Mouse (Mus musculus): Measurements from ENCODE around the gene Klhdc3.

GRCm38 (mm10) chr17:46648436-46648835, 32.3 kb downstream of the Klhdc3 start:
- no peak for TF ChIP-seq POLR2A (IDR thresholded peaks at IDR 0.05; ENCODE audit: extremely low read depth, insufficient read depth, low read length)
- no peak for TF ChIP-seq CTCF (IDR thresholded peaks at IDR 0.05; ENCODE audit: extremely low read depth, insufficient read depth, low read length)

All from cortical plate, adult 2 months (tissue).